Mouse (Mus musculus) macrophage (primary cell): ENCODE data around the gene H2-T22. TPM values are rescaled to one million over a fixed set of nuclear protein-coding genes. Genes with fewer than 3 reads are reported as not detected.
"Not testable (repeated sequence)": the region's sequence is repeated elsewhere in the genome, so short reads cannot be mapped to it uniquely, and the experiment has no call there.

ENCODE experiments used
- H3K27ac ChIP-seq: fragments of 350-480 bp; formaldehyde crosslinking; 2 replicates; pipeline ENCODE4 v1.9.0; 2021
- H3K36me3 ChIP-seq: fragments of 350-480 bp; formaldehyde crosslinking; 2 replicates; pipeline ENCODE4 v1.9.0; 2021; ENCODE audit errors: inconsistent target
- H3K4me3 ChIP-seq: fragments of 350-480 bp; formaldehyde crosslinking; 2 replicates; pipeline ENCODE4 v1.9.0; 2021; ENCODE audit errors: inconsistent target
- H3K79me2 ChIP-seq: fragments of 350-480 bp; formaldehyde crosslinking; 2 replicates; pipeline ENCODE4 v1.9.0; 2021; ENCODE audit errors: inconsistent target
- WGBS: methylation state at CpG from one replicate; pipeline ENCODE4 v1.1.7; 2026; ENCODE audit warnings: inconsistent platforms; ENCODE audit not compliant: missing documents; 5-methylcytosine and 5-hydroxymethylcytosine counted together
- polyA plus RNA-seq: library from polyadenylated mRNA; stranded (reverse); fragments of 250-400 nt; gene quantifications from 3 replicates; pipeline ENCODE4 v1.2.4, GENCODE M21; 2018; ENCODE audit warnings: inconsistent platforms
- total RNA-seq, 78 experiments: library from RNA; depleted of rRNA; stranded (reverse); fragments of 250-400 nt; gene quantifications; 1 replicate in 9 of 78; 2 replicates in 24 of 78; 3 replicates in 43 of 78; 4 replicates in 2 of 78; pipeline ENCODE4 v1.2.4; 2018; ENCODE audit warnings: inconsistent platforms in 56 of 78

The H2-T22 gene
- 100 to 1,000 TPM in 12 of 26 experiments, 10 to 100 TPM in 14; 10.8 to 389 (median 88.2) TPM for total RNA-seq (2018; cell fraction: chromatin; rRNA removed)
- total RNA-seq (2018; cell fraction: cytosol; rRNA removed): 1,000 to 10,000 TPM in 3 of 26 experiments, 100 to 1,000 TPM in 22, 10 to 100 TPM in 1; 90.6 to 1,092 (median 380) TPM
- total RNA-seq (2018; cell fraction: nucleus; rRNA removed): 100 to 1,000 TPM in 15 of 26 experiments, 10 to 100 TPM in 11; 33.8 to 808 (median 308) TPM
- polyA plus RNA-seq: 56.5 to 198 TPM (median 94.0 TPM) in 3 replicates

DNA sequence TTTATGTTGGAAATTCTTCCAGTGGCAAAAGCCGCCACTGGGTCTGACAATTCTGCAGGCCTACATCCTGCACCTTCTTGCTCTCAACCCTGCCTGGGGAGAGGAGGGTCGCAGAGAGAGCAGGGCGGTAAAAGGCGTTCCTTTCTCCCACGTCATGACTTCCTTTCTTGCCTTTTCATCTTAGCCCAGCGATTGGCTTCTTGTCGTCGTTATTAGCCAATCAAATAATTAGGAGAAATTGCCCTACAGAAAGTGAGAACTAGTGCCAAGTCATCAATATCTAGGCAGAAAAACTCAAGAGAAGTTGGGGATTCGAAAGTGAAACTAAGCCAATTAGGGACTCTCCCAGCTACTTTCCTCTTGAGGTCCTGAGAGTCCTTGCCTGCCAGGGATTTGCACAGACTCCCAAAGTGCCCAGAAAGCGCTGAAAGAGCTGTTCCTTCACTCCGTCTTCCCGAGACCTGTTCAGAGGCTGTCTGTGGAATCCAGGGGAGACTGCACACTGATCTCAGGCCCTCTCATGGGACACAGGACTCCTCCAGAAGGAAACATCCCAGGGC lies at the start of gene H2-T22, which contains the start of gene Gm6034:
Gene H2-T22 (minus strand): TSS at position 138 of the 560 bp plus-strand sequence.
Gene Gm6034 (plus strand): TSS at position 352 of the 560 bp plus-strand sequence.
- Histone ChIP-seq H3K27ac (peak within 1 kb of the TSS; percentile 74), H3K79me2 (peaks cover 53% of the 10 kb centered on the region), H3K4me3 (peak within 1 kb of the TSS; percentile 74)
- H3K36me3 ChIP-seq: not testable (repeated sequence)
- under 1% methylated on average over 12 of the region's 12 CpGs for WGBS

DNA sequence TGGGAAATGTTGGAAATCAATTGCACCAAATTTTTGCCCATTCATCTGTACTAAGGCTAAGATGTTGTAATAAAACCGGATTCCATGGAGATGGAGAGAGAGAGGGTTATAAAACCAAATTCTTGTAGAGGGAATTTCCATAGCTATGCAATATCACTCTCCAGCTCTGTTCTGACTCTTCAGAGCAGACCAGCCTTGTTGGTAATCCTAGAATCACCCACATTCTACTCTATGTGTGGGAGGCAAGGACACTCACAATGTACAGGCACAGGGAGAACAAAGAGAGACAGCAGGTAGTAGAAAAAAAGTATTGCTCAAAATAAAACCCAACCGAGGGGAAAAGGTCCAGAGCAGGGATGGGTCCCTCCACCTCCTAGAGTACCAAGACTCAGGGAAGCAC lies 49.4 kb upstream of the H2-T22 start:
- WGBS: no CpG with 5 or more reads among the region's 2 CpGs
- not testable (repeated sequence) for H3K27ac ChIP-seq, H3K79me2 ChIP-seq, H3K4me3 ChIP-seq, H3K36me3 ChIP-seq

DNA sequence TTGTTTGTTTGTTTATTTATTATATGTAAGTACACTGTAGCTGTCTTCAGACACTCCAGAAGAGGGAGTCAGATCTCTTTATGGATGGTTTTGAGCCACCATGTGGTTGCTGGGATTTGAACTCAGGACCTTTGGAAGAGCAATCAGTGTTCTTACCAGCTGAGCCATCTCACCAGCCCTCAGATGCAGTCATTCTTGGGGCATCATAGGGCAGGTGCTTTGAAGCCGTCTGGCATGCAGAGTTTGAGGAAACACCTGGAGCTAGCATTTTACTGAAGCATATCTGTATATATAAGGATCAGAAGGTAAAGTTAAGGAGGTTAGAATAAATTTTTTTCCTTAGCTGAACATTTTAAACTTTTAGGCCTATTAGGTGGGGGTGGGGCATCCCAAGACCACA lies 43.4 kb upstream of the H2-T22 start:
- WGBS: 67% methylated on average over 1 of the region's 1 CpGs
- not testable (repeated sequence) for H3K27ac ChIP-seq, H3K79me2 ChIP-seq, H3K36me3 ChIP-seq, H3K4me3 ChIP-seq

DNA sequence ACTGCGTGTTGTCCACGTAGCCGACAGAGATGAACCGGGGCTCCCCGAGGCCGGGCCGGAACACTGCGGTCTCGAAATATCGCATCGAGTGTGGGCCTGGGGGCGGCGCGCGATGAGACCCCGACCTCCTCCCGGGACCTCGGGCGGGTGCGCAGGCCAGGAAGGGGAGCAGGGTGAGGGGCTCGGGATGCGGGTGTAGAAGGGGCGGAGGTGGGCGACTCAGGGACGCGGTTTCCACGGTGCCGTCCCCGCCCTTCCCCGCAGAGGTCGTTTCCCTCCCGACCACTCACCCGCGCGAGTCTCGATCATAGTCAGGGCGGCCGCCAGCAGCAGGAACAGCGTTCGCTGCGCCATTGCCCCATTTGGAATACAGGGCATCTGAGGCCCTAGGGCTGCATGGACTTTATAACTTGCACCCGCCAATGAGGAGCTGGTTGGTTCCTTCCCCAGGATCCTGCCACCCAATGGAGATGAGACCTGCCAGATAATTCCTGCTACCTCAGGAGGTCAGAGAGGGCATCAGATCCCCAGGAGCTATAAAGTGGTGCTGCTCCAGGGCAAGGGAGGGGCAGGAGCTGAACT lies 41.4 kb upstream of the H2-T22 start:
- Histone ChIP-seq H3K36me3 (no peaks in the 10 kb centered on the region), H3K27ac (no peak overlapping the region), H3K4me3 (peak overlapping the region; percentile 49), H3K79me2 (no peaks in the 10 kb centered on the region)
- WGBS: under 1% methylated on average over 37 of the region's 42 CpGs

DNA sequence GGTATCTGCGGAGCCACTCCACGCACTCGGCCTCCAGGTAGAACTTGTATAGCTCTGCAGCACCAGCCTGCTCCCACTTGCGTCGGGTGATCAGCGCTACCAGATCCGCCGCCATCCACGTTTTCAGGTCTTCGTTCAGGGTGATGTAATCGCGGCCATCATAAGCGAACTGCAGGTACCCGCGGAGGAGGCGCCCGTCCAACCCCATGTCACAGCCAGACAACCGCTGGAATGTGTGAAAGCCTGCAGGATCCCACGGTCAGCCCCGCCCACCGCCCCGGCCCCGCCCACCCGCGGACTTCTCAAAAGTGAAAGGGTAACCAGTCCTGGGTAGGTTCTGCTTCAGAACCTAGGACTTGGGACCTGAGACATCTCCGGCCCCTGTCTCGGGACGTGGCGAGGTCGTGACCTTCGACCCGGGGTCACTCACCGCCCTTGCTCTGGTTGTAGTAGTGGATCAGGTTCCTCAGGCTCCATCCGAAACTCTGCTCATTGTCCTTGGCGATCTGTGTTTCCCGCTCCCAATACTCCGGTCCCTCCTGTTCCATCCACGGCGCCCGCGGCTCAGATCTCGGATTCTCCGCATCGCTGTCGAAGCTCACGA lies 40.8 kb upstream of the H2-T22 start:
- H3K27ac ChIP-seq: no peak overlapping the region
- H3K4me3 ChIP-seq: peak overlapping the region; percentile 49
- H3K79me2 ChIP-seq: no peaks in the 10 kb centered on the region
- no peaks in the 10 kb centered on the region for H3K36me3 ChIP-seq
- 1% methylated on average over 46 of the region's 46 CpGs for WGBS

DNA sequence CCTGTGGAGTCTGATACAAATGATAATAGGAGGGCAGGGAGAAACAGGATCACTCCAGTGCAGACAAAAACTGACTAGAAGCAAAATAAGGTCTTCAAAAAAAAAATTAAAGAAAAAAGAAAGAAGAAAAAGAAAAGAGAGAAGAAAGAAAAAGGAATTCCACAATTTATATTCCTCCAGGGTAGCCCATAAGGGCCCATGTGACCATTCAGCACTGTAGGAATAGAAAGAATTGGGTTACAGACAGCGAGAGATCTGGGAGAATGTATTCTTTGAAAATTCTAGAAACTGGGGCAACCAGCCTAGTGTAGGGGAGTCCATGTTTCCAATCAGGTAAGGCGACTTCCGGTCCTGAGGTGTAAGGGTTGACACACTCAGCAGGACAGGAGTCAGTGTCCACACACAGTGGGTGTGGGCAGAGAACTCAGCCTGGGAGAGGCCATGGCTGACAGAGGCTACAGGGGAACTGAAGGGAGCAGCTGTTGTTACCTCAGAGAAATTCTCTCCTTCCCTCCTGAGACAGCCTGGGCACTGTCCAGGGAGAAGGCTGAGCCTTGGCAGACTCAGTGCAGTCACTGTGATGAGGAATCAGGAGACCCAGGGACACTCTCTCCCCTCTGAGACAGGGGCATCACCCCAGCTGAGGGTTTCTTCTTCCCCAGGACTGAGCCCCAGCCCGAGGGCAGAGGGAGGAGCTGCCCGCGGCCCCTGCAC lies 40.1 kb upstream of the H2-T22 start:
- H3K4me3 ChIP-seq, H3K79me2 ChIP-seq, H3K27ac ChIP-seq, H3K36me3 ChIP-seq: not testable (repeated sequence)
- WGBS: 72% methylated on average over 3 of the region's 6 CpGs

DNA sequence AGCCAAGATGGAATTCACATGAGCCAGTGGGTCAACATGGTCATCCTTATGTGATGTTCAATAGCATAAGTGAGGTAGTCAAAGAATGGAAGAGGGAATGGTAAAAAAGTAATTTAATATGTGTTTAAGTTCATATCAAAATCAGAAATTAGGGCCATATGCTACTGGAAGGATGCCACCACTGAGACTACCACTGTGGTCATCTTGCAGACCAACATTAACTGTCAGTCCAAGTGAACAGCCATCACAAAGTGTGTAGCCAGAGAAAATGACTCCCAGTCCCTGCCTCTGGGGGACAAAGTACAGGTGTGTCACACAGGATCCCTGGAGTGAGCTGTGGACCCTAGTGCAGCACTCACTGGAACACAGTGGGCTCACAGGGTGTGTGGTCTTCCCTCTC lies 39.4 kb upstream of the H2-T22 start:
- not testable (repeated sequence) for H3K79me2 ChIP-seq, H3K4me3 ChIP-seq, H3K36me3 ChIP-seq, H3K27ac ChIP-seq

DNA sequence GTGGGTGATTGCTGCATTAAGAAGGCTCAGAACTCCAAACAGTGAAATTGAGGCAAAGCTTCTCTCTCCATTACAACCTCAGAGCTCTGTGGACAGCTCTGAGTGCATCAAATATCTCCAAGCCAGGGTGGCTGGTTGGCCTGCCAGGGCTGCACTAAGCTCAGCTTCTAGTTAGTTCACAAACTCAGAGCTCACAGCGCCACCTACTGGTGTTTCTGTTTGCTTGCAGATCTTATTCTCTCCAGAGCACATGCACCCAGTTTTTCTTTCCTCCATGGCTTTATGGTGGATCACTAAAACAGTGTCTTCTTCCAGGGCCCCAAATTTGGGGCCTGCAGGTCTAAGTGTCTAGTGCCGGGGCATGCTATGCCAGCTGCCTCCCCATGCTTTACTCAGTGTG lies 18.3 kb upstream of the H2-T22 start:
- WGBS: 18% methylated on average over 2 of the region's 2 CpGs
- Histone ChIP-seq H3K79me2 (no peaks in the 10 kb centered on the region), H3K27ac (no peak overlapping the region), H3K4me3 (no peak overlapping the region), H3K36me3 (no peaks in the 10 kb centered on the region)

DNA sequence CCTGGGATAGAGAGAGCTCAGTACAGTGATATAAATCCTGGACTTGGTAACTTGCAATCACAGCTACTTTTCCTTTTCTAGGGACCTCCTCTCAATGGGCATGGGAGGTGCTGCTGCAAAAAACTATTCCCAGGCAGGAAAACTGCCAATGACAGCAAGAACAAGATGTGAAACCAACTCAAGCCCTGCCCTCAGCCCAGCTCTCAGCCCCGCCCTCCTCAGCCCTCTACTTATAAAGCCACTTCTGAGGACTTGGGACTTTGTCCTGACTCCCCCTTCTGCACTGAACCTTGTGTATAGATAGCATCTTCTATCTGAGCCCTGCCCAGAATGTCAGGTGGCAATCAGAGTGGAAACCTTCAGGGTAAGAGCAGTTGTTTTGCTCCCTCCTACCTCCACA lies 15.8 kb upstream of the H2-T22 start, which contains the start of gene Gm11127:
Gene Gm11127 (minus strand): TSS at position 10 of the 400 bp plus-strand sequence.
- 73% methylated on average over 1 of the region's 1 CpGs for WGBS
- not testable (repeated sequence) for H3K4me3 ChIP-seq, H3K36me3 ChIP-seq, H3K79me2 ChIP-seq, H3K27ac ChIP-seq

DNA sequence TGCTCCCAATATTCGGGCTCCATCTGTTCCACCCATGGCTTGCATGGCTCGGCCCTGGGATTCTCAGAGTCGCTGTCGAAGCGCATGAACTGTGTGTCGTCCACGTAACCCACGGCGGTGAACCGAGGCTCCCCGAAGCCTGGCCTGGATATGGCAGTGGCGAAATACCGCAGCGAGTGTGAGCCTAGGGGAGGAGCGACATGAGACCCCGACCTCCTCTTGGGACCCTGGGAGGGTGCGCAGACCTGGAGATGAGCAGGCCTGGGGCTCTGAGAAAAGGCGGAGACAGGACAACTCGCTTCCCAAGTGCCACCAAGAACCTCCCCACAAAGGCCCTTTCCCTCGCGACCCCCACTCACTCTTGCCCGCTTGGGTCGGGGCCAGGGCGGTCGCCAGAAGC lies 15.4 kb upstream of the H2-T22 start:
- not testable (repeated sequence) for H3K27ac ChIP-seq
- WGBS: 93% methylated on average over 23 of the region's 25 CpGs

DNA sequence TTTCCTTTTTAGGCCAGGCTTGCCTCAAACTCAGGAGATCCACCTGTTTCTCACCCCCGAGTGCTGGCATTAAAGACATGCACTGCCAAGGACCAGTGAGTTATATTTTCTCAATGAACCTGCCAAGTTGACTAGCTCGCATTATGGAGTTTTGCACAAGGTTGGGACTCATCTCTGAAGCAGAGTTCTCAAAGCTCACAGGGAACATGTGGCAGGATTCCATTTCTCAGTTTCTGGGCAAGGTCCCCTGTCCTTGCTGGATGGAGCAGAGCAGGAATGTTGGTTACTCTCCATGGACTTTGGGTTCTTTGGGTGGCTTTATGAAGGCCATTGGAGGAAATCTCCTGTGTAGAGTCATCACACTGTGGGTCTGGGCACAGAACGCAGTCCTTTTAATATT lies 739 bp upstream of the H2-T22 start:
- peak overlapping the region; percentile 74 for H3K4me3 ChIP-seq
- H3K27ac ChIP-seq: peak overlapping the region; percentile 74
- 15% methylated on average over 3 of the region's 3 CpGs for WGBS
- peaks cover 5% of the 10 kb centered on the region; the same call in 1 of the 2 replicates for H3K36me3 ChIP-seq
- peaks cover 53% of the 10 kb centered on the region for H3K79me2 ChIP-seq

More for the DNA sequence above, 15.4 kb upstream of the H2-T22 start:
- not testable (repeated sequence) for H3K79me2 ChIP-seq, H3K36me3 ChIP-seq, H3K4me3 ChIP-seq

DNA sequence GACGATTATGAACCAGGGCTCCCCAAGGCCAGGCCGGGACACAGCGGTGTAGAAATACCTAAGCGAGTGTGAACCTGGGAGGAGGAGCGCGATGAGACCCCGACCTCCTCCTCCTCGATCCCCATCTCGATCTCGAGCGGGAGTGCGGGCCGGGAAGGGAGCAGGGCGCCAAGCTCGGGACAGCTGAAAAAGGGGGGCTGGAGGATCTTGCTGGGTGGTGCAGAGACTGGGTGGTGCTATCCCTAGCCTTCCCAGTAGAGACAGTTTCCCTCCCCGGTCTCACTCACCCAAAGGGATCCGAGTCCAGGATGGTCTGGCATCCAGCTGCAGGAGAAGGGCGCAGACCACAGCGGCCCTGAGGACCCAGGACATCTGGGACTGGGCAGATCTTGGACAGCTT lies 492 bp downstream of the H2-T22 start:
- peak overlapping the region; percentile 74 for H3K4me3 ChIP-seq
- peak overlapping the region; percentile 74 for H3K27ac ChIP-seq
- H3K36me3 ChIP-seq: peaks cover 16% of the 10 kb centered on the region
- 2% methylated on average over 16 of the region's 19 CpGs for WGBS
- peaks cover 53% of the 10 kb centered on the region for H3K79me2 ChIP-seq

DNA sequence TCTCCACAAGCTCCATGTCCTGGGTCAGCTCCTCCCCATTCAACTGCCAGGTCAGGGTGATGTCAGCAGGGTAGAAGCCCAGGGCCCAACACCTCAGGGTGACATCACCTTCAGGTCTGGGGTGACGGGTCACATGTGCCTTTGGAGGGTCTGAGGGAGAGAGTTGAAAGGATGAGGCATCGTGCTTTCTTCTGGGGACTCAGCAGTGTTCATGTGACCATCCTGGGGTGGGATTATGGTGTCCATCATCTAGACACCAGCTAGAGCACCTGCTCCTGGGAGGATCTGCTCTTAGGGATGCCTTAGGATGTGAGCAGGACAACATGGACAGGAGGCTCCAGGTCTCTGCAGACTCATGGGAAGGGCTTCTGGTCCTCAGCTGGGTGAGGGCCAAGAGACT lies 1.9 kb downstream of the H2-T22 start:
- not testable (repeated sequence) for H3K27ac ChIP-seq, H3K4me3 ChIP-seq
- WGBS: 100% methylated on average over 2 of the region's 2 CpGs
- H3K79me2 ChIP-seq: peaks cover 53% of the 10 kb centered on the region
- H3K36me3 ChIP-seq: peaks cover 17% of the 10 kb centered on the region

DNA sequence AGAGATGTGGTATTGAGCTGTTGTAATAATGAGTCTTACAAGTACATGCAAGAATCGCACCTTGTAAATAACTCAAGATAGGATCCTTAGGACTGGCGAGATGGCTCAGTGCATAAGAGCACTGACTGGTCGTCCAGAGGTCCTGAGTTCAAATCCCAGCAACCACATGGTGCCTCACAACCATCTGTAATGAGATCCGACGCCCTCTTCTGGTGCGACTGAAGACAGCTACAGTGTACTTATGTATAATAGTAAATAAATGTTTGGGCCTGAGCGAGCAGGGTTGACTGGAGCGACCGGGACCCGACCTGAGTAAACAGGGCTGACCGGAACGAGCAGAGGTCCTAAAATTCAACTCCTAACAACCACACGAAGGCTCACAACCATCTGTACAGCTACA lies 6.4 kb downstream of the H2-T22 start:
- H3K27ac ChIP-seq: not testable (repeated sequence)

More for the DNA sequence above, 6.4 kb downstream of the H2-T22 start:
- 84% methylated on average over 7 of the region's 13 CpGs for WGBS
- not testable (repeated sequence) for H3K4me3 ChIP-seq
- peaks cover 23% of the 10 kb centered on the region for H3K79me2 ChIP-seq
- peaks cover 17% of the 10 kb centered on the region for H3K36me3 ChIP-seq
